Mouse (Mus musculus) layer of hippocampus, adult 6 months (tissue): ENCODE data around the gene Mag. TPM values are rescaled to one million over a fixed set of nuclear protein-coding genes. Genes with fewer than 3 reads are reported as not detected.

Experiments used
- long read RNA-seq, 2 experiments: library from polyadenylated mRNA; unstranded; transcript quantifications; one replicate each; pipeline ENCODE4 v2.0.0; 2019 to 2020
- polyA plus RNA-seq: library from polyadenylated mRNA; unstranded; fragments of <200 nt; fragmentation: Nextera tagmentation; gene quantifications from 2 replicates; pipeline ENCODE4 v1.2.3, GENCODE M21; 2021

Gene Mag
- polyA plus RNA-seq: 78.5 and 92.5 TPM in 2 replicates
- long read RNA-seq, experiment 1, transcript Mag-203 (13 exons, 2,434 nt): major isoform, 16 of 158 reads
- long read RNA-seq, experiment 1, partial matches to known transcripts: 66 of 158 reads
- long read RNA-seq, experiment 1, other reads (novel, unspliced or antisense): 74 of 158 reads
- long read RNA-seq, experiment 2, transcript Mag-207 (11 exons, 2,007 nt): minor isoform, 7 of 1,131 reads
- long read RNA-seq, experiment 2, transcript Mag-203 (13 exons, 2,434 nt): major isoform, 135 of 1,131 reads
- long read RNA-seq, experiment 2, transcript Mag-201 (12 exons, 2,419 nt): minor isoform, 17 of 1,131 reads
- long read RNA-seq, experiment 2, partial matches to known transcripts: 96 of 1,131 reads
- long read RNA-seq, experiment 2, other reads (novel, unspliced or antisense): 876 of 1,131 reads

GRCm38 (mm10) chr7:30914732-30915131 lies at the start of gene Mag:
Mag (minus strand) TSS chr7:30914873.

GRCm38 (mm10) chr7:30956756-30957366 lies 42.2 kb upstream of the Mag start, which contains the start of gene Usf2:
Usf2 (minus strand) TSS chr7:30956803.

GRCm38 (mm10) chr7:30943909-30944635 lies 29.4 kb upstream of the Mag start, which contains the start of gene Hamp:
Hamp (minus strand) TSS chr7:30944032.

GRCm38 (mm10) chr7:30924581-30924980 lies 9.9 kb upstream of the Mag start, which contains the start of gene Hamp2:
Hamp2 (minus strand) TSS chr7:30924681.

GRCm38 (mm10) chr7:30880176-30880575 lies 34.5 kb downstream of the Mag start, which contains the start of gene Cd22:
Cd22 (minus strand) TSS chr7:30880342.

GRCm38 (mm10) chr7:30861464-30861863 lies 53.2 kb downstream of the Mag start, which contains the start of gene Ffar1:
Ffar1 (minus strand) TSS chr7:30861564.

GRCm38 (mm10) chr7:30856078-30856477 lies 58.6 kb downstream of the Mag start, which contains the start of gene Ffar3:
Ffar3 (minus strand) TSS chr7:30856178.

Other genes with a start within 250 kb of the Mag start
- gene Haus5, start 249.9 kb downstream of the Mag start, polyA plus RNA-seq: 3.7 and 4.0 TPM in 2 replicates
- not detected in 2 replicates for gene Pmis2, start 243.3 kb downstream of the Mag start, polyA plus RNA-seq
- gene 2200002J24Rik, start 215.9 kb downstream of the Mag start, polyA plus RNA-seq: not detected in 2 replicates
- 1.1 and 1.2 TPM in 2 replicates for gene Atp4a, start 202.7 kb downstream of the Mag start, polyA plus RNA-seq
- gene Tmem147, start 185.3 kb downstream of the Mag start, polyA plus RNA-seq: 194 and 230 TPM in 2 replicates
- gene Gapdhs, start 171.2 kb downstream of the Mag start, polyA plus RNA-seq: not detected in 2 replicates
- 3.8 and 3.9 TPM in 2 replicates for gene Sbsn, start 163.4 kb downstream of the Mag start, polyA plus RNA-seq
- gene Dmkn, start 151.1 kb downstream of the Mag start, polyA plus RNA-seq: 2.9 and 4.1 TPM in 2 replicates
- gene Krtdap, start 127.0 kb downstream of the Mag start, polyA plus RNA-seq: not detected in 2 replicates
- not detected in 2 replicates for gene Ffar2, start 91.1 kb downstream of the Mag start, polyA plus RNA-seq
- not detected in 2 replicates for gene Ffar3, start 58.7 kb downstream of the Mag start, polyA plus RNA-seq
- not detected in 2 replicates for gene Ffar1, start 53.3 kb downstream of the Mag start, polyA plus RNA-seq
- gene Cd22, start 34.5 kb downstream of the Mag start, polyA plus RNA-seq: 0.04 and 0.13 TPM in 2 replicates
- not detected in 2 replicates for gene Hamp2, start 9.8 kb upstream of the Mag start, polyA plus RNA-seq
- not detected in 2 replicates for gene Hamp, start 29.2 kb upstream of the Mag start, polyA plus RNA-seq
- gene Usf2, start 41.9 kb upstream of the Mag start, polyA plus RNA-seq: 13.1 and 13.9 TPM in 2 replicates
- 6.0 and 7.0 TPM in 2 replicates for gene Lsr, start 58.6 kb upstream of the Mag start, polyA plus RNA-seq
- gene Fam187b, start 58.9 kb upstream of the Mag start, polyA plus RNA-seq: 0.11 and 0.83 TPM in 2 replicates
- 10.3 and 15.4 TPM in 2 replicates for gene Fxyd5, start 127.6 kb upstream of the Mag start, polyA plus RNA-seq
- 175 and 204 TPM in 2 replicates for gene Fxyd7, start 136.6 kb upstream of the Mag start, polyA plus RNA-seq
- 223 and 537 TPM in 2 replicates for gene Fxyd1, start 142.3 kb upstream of the Mag start, polyA plus RNA-seq
- 6.2 and 7.4 TPM in 2 replicates for gene Lgi4, start 144.5 kb upstream of the Mag start, polyA plus RNA-seq
- gene Fxyd3, start 161.8 kb upstream of the Mag start, polyA plus RNA-seq: 0.97 and 1.5 TPM in 2 replicates
- 0.44 and 0.48 TPM in 2 replicates for gene Hpn, start 200.4 kb upstream of the Mag start, polyA plus RNA-seq
- gene Scn1b, start 212.1 kb upstream of the Mag start, polyA plus RNA-seq: 62.7 and 80.2 TPM in 2 replicates
- 48.8 and 55.0 TPM in 2 replicates for gene Gramd1a, start 241.0 kb upstream of the Mag start, polyA plus RNA-seq